ENCODE assay signal across 12 mouse cellular contexts in the genomic region with DNA sequence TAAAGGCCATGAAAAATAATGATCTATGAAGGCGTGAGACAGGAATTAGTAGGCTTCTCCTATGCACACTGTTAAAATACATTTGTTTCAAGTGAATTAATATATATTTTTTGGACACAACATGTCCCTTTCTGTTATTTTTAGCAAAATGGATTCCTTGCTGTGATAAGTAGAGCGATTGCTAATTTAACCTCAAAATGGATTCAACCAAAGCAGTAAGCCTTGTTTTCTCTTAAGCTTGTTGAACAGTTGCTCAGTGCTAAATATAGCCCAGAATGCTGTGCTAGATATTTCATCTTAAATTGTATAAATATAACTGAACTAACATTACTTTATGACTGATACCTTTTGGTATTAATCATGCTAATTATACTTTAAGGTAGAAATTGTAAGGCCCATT.
"Had no signal": no experiment of that assay in that cellular context is flagged by ENCODE, and none has a peak within 500 bp of the region (broad histone marks: within the 10 kb centered on the region; RNA-seq: fewer than 3 reads in every experiment).

No protein-coding gene starts in this region.

- DNase-seq: retina, postnatal 1 day; right cerebral cortex, adult 18-20 months; right cerebral cortex, postnatal 14 days; right cerebral cortex, postnatal 25 days; right cerebral cortex, postnatal 4 days; spleen, adult 18-20 months; thymus, adult 18-20 months; thymus, adult 2 months; thymus, postnatal 14 days; thymus, postnatal 25 days; thymus, postnatal 36 days; thymus, postnatal 4 days had no signal
